In the genomic region with DNA sequence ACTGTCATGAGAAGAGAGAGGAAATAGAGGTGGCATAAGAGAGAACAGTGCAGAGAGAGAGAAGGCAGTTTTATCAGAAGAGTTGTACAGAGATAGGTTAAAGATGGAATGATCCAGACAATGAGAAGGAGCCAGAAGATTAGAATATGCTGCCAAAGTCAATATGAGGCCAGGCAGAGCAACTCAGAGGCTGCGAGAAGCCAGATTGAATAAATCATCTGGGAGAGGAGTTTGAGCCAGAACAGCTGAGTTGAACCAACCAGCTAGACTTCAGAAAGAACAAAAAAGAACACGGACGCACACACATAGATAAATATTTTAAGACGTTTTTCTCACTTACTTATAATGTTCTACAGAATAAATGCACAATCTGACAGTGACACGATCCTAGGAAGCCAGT, we compare ENCODE assay signal across 24 mouse cellular contexts.
"Had no signal": no experiment of that assay in that cellular context is flagged by ENCODE, and none has a peak within 500 bp of the region (broad histone marks: within the 10 kb centered on the region; RNA-seq: fewer than 3 reads in every experiment).

No protein-coding gene starts in this region.

- H3K27me3 ChIP-seq: heart, embryonic 13.5 days; heart, embryonic 15.5 days; hindbrain, embryonic 13.5 days; hindbrain, embryonic 15.5 days; limb, embryonic 13.5 days; limb, embryonic 15.5 days; liver, embryonic 12.5 days had no signal

- H3K4me3 ChIP-seq: heart, adult 2 months; heart, embryonic 13.5 days; heart, embryonic 15.5 days; hindbrain, embryonic 13.5 days; hindbrain, embryonic 15.5 days; limb, embryonic 13.5 days; limb, embryonic 15.5 days; liver, embryonic 12.5 days had no signal

- H3K36me3 ChIP-seq: heart, embryonic 13.5 days; heart, embryonic 15.5 days; hindbrain, embryonic 13.5 days; hindbrain, embryonic 15.5 days; limb, embryonic 13.5 days; limb, embryonic 15.5 days; liver, embryonic 12.5 days had no signal

- H3K27ac ChIP-seq: heart, adult 2 months; heart, embryonic 13.5 days; heart, embryonic 15.5 days; hindbrain, embryonic 13.5 days; hindbrain, embryonic 15.5 days; hindbrain, postnatal 0 days; limb, embryonic 13.5 days; limb, embryonic 15.5 days; liver, embryonic 12.5 days; liver, embryonic 14.5 days had no signal

- H3K4me2 ChIP-seq: heart, embryonic 11.5 days; heart, embryonic 13.5 days; heart, embryonic 15.5 days; hindbrain, embryonic 13.5 days; hindbrain, embryonic 15.5 days; limb, embryonic 13.5 days; limb, embryonic 15.5 days; liver, embryonic 12.5 days had no signal

- H3K9ac ChIP-seq: forebrain, postnatal 0 days; heart, embryonic 13.5 days; heart, embryonic 15.5 days; hindbrain, embryonic 13.5 days; hindbrain, embryonic 15.5 days; limb, embryonic 13.5 days; limb, embryonic 15.5 days; liver, embryonic 12.5 days; liver, embryonic 14.5 days had no signal

- H3K9me3 ChIP-seq: heart, embryonic 15.5 days; hindbrain, embryonic 13.5 days; hindbrain, embryonic 15.5 days; limb, embryonic 13.5 days; limb, embryonic 15.5 days; liver, embryonic 12.5 days had no signal

- H3K4me1 ChIP-seq: heart, embryonic 13.5 days; heart, embryonic 15.5 days; hindbrain, embryonic 13.5 days; hindbrain, embryonic 15.5 days; limb, embryonic 13.5 days; limb, embryonic 15.5 days; liver, embryonic 12.5 days had no signal

- ATAC-seq: forebrain, postnatal 0 days; hindbrain, postnatal 0 days; intestine, embryonic 16.5 days; liver, embryonic 12.5 days had no signal

- DNase-seq: forebrain, postnatal 0 days; gastrocnemius, postnatal 14 days; gastrocnemius, postnatal 36 days; heart, adult 11 months; heart, adult 2 months; heart, postnatal 14 days; heart, postnatal 36 days; kidney, adult 11 months; kidney, postnatal 10 days; kidney, postnatal 36 days; layer of hippocampus, adult 9-11 months; layer of hippocampus, postnatal 36 days; left cerebral cortex, postnatal 4 days had no signal
